Mouse (Mus musculus): ENCODE data around the gene Ackr3. TPM values are rescaled to one million over a fixed set of nuclear protein-coding genes. Genes with fewer than 3 reads are reported as not detected.

Gene Ackr3
- polyA plus RNA-seq, 3 experiments from 2014 or later: 0.54 TPM; not detected in 2

GRCm38 (mm10) chr1:90205223-90205622 lies 1.4 kb downstream of the Ackr3 start:
- no peak for ATAC-seq

GRCm38 (mm10) chr1:90206684-90207083 lies 2.9 kb downstream of the Ackr3 start:
- ATAC-seq: no peak

GRCm38 (mm10) chr1:90207279-90207678 lies 3.5 kb downstream of the Ackr3 start:
- no peak for ATAC-seq

GRCm38 (mm10) chr1:90207739-90208502 lies 4.1 kb downstream of the Ackr3 start:
- no peak for ATAC-seq

- ATAC-seq: no peak
Observed at GRCm38 (mm10) chr1:90208503-90208860, 4.7 kb downstream of the Ackr3 start.

- ATAC-seq: no peak
Observed at GRCm38 (mm10) chr1:90209069-90209468, 5.3 kb downstream of the Ackr3 start.

GRCm38 (mm10) chr1:90209741-90210140 lies 6.0 kb downstream of the Ackr3 start:
- no peak for ATAC-seq

- ATAC-seq: no peak
Observed at GRCm38 (mm10) chr1:90210346-90210745, 6.6 kb downstream of the Ackr3 start.

GRCm38 (mm10) chr1:90210761-90211160 lies 7.0 kb downstream of the Ackr3 start:
- ATAC-seq: no peak

- no peak for ATAC-seq
Observed at GRCm38 (mm10) chr1:90212376-90212775, 8.6 kb downstream of the Ackr3 start.

- ATAC-seq: no peak
Observed at GRCm38 (mm10) chr1:90212901-90213300, 9.1 kb downstream of the Ackr3 start.

GRCm38 (mm10) chr1:90214021-90214420 lies 10.2 kb downstream of the Ackr3 start:
- ATAC-seq: no peak

- no peak for ATAC-seq
Observed at GRCm38 (mm10) chr1:90214926-90215325, 11.1 kb downstream of the Ackr3 start.

- no peak for ATAC-seq
Observed at GRCm38 (mm10) chr1:90215881-90216280, 12.1 kb downstream of the Ackr3 start.

GRCm38 (mm10) chr1:90216395-90216794 lies 12.6 kb downstream of the Ackr3 start:
- ATAC-seq: no peak

- no peak for ATAC-seq
Observed at GRCm38 (mm10) chr1:90220280-90220679, 16.5 kb downstream of the Ackr3 start.

- ATAC-seq: no peak
Observed at GRCm38 (mm10) chr1:90220844-90221243, 17.1 kb downstream of the Ackr3 start.

- no peak for ATAC-seq
Observed at GRCm38 (mm10) chr1:90221811-90222361, 18.1 kb downstream of the Ackr3 start.

GRCm38 (mm10) chr1:90222427-90222901 lies 18.7 kb downstream of the Ackr3 start:
- ATAC-seq: no peak

- no peak for ATAC-seq
Observed at GRCm38 (mm10) chr1:90223006-90223405, 19.2 kb downstream of the Ackr3 start.

GRCm38 (mm10) chr1:90225603-90226254 lies 21.9 kb downstream of the Ackr3 start:
- ATAC-seq: no peak

GRCm38 (mm10) chr1:90227684-90228322 lies 24.0 kb downstream of the Ackr3 start:
- ATAC-seq: no peak

- ATAC-seq: no peak
Observed at GRCm38 (mm10) chr1:90228323-90228697, 24.5 kb downstream of the Ackr3 start.

Measured in inflammation-experienced regulatory T-cells, adult 6 months (primary cell).